Mouse (Mus musculus) adrenal gland, postnatal 10 days (tissue): ENCODE results near the gene Mbtps2. TPM values are rescaled to one million over a fixed set of nuclear protein-coding genes. Genes with fewer than 3 reads are reported as not detected.

ENCODE experiments used
- DNase-seq: peaks from one replicate; pipeline ENCODE4 v3.0.0; 2021; ENCODE audit warnings: mixed read lengths
- long read RNA-seq, 2 experiments: library from polyadenylated mRNA; stranded (forward); transcript quantifications; one replicate each; pipeline ENCODE4 v2.0.0; 2021
- total RNA-seq, 2 experiments: library from RNA; stranded (reverse); gene quantifications; 2 replicates each; pipeline ENCODE4 v1.2.3; 2021

Gene Mbtps2
- 10 to 100 TPM; 22.0 to 22.9 TPM for total RNA-seq
- long read RNA-seq, experiment 1, partial matches to known transcripts, result 0 of 2 reads
- long read RNA-seq, experiment 1, other reads (novel, unspliced or antisense), result 1 of 2 reads
- long read RNA-seq, experiment 2, full-length matches to known transcripts, result 5 of 10 reads
- long read RNA-seq, experiment 2, partial matches to known transcripts, result 1 of 10 reads
- long read RNA-seq, experiment 2, other reads (novel, unspliced or antisense), result 4 of 10 reads

DNA sequence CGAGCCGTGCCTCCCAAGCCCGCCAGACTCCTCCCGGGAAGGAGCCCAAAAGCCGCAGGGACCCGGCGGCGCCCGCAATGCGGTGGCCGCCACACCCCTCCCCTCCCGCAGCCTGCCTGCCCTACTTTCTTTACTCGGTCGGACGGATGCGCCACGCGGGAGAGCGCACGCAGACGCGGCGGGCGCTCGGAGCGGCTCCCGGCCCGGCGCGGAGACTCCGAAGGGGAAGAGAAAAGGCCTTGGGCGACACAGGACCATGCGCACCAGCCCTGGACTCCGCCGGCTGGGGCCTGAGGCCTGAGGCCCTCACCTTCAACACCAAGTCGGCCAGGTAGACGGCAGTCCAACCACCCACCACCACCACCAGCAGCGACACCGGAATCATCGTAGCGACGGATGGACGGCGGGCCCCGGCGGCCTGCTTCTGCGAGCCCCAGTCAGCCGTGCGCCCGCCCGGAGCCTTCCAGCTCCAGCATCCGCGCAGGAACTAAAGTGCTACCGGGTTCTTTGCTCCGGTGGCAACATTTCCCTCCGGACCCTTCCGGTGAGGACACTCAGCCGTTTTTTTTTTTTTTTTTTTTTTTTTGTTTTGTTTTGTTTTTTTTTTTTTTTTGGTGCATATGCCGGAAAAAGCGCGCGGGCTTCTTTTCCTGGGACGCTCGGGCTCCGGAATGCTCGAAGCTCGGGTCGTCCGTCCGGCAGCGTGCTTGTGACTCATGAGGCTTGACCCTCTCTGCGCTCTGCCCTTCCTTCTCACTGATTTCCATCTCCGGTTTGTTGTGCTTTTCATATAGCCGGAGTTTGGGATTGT is at the start of gene Mbtps2:
Gene Mbtps2 (minus strand): TSS at position 530 of the 811 bp plus-strand sequence.
- peak; percentile 68 for DNase-seq

DNA sequence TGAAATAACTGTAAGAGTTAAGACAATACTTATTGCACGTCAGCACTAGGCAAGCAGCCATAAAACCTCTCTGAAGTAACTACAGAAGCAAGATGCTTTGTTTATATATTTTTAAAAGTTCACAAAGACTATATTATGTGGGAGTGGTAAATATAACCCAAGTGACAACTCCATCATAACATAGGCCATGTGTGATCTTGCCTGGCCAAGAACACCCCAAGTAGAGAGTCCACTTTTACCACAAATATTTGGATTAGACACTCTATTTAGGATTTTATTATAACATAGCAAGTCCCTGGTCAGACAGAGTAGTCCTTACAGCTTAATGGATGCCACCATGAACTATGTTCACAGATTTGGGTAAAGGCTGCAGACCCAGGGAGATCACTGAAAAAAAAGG is 47.9 kb upstream of the Mbtps2 start:
- DNase-seq, result no peak

DNA sequence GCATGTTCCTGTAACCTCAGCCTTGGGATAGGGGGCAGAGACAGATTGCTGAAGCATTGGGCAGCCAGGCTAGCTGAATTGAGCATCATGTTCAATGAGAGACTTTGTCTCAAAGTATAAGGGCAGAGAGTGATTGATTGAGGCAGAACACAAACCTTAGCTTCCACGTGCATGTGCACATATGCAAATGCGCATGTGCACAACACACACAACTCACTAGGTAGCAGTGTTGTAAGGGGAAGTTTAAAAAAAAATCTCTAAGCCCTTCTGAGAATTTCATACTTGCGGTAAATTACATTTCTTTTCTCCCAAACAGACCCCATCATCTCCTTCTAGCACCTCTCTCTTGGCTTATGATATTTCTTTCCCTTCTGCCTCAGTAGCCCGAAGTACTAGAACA is 46.2 kb upstream of the Mbtps2 start:
- DNase-seq, result no peak

DNA sequence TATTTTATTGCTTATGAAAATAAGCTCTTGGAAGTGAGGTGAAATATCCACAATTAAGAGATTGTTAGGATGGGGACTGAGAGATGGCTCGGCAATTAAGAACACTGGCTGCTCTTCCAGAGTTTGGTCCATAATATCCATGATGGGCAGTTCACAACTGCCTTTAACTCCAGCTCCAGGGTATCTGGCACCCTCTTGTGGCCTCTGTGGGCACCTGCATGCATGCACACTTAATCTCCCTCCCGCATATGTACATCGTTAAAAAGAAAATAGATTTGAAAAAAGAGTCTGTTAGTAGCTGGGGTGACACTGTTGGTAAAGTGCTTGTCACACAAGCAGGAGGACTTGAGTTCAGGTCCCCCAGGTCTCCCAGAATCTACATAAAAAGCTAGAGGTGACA is 45.8 kb upstream of the Mbtps2 start:
- peak; percentile 62 for DNase-seq

DNA sequence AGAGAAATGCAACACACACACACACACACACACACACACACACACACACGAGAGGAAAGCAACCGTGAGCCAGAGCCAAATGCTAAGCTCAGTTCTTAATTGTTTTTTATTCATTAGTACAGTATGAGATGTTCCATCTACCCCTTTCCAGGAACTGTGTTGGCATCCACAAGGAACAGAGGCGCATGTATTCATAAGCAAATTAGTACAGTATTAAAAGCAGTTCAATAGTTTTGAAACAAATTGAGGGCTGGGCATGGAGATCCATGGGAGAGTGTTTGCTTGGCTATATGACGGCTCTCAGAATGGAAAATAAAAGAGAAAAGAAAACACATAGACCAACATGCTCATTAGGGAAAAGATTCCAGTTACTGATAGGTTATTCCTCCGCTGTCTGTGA is 44.3 kb upstream of the Mbtps2 start:
- DNase-seq, result no peak

DNA sequence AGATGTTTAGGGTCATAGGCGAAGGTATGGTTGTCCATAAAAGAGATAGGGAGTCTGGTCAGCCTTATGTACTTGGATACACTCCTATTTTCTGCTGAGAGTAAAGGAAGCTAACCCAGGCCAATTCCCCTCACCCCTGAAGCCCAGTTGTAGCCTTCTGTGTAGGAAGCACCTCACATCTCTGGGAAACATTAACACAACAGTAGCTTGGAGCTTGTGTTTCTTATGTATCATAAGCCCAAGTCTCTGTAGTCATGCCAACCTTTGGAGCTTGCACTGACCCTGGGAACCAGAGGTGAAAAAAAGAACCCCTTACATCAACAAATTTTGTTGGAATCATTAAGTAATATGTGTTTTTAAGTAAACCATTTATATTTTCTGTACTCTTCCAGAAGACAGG is 38.7 kb upstream of the Mbtps2 start:
- no peak for DNase-seq

DNA sequence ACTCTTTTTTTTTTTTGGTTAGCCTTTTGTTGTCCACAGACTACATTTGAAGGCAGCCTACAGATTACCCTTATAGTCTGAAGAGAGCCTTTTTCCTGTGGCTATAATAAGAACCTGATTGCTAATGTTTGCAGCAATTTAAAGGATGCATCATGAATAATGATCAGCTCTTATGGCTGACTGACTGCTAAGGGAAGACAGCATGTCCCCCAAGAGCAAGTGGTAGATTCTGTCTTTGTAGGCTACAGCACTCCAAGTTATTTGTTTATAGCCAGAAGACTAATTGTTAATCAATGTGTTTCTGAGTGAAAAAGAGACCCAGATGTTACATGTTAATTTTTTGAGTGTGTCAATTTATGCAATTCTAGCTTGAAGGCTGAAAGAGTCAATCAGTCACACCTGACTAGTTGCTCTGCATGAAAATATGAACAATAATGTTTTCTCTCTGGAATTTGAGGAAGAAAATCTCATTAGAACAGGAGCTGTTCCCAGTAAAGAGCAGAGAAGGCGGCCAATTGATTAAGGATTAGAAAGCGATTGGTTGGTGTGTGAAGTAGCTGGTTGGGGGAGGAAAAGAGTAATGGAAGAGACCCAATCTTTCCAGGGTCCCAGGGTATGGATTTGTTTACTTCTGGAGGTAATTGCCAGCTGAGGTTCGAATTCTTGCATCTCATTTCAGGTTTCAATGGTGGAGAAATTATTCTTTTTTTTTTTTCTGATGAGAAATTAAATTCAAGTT is 35.3 kb upstream of the Mbtps2 start:
- DNase-seq, result no peak

DNA sequence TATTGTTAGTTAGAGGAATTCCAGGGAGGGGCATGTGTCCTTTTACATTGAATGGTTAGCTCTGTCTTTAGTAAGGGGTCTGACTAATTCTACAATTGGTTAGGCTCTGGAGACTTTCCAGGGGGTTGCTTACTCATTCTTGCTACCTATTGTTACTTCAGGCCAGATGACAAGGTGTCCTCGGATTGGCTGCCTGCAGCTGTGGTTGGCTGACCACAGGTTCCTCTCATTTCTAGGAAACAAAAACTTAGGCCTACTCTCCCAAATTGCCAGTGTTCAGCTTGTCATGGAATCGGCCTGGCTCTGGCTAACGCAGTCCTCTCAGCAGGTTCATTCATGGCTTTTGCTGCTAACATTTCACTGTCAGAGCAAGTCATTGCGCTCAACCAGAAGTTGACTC is 31.8 kb upstream of the Mbtps2 start:
- no peak for DNase-seq

DNA sequence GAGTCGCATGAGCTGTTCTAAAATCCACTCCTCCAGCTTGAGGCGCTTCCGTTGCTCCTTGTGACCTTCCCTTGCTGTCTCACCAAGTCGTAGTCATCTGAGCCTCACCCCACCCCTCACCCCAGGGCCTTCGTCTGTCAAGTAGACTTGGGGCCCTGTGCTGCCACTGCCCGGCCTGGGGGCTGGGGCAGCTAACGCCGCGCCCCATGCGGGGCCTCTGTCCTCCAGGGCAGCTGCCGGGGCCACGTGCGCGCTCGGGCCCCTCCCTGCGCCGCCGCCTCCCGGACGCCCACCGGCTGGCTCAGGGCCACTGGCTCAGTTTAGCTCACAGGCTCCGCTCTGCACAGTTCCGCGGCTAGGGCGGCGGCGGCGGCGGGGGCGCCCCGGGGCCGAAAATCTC is 14.4 kb upstream of the Mbtps2 start:
- peak; percentile 22 for DNase-seq

DNA sequence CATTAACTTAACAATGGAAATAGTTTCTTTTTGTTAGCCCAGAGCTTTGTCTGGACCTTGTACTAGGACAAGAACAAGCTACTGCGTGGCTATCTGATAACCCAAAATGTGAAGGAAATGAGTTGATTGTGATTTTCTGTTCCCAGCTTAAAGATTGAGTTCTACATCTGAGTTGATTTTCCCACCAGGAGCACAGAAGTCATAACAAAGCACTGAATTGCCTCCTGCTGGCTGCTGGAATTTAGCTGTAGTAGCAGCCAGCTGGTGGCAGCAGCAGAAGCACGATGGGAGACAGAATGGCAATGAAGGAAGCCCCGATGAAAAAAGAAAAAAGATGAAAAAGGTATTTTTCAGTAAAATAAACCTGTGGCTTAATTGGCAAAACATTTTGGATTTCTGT is 2.9 kb upstream of the Mbtps2 start:
- DNase-seq, result peak; percentile 39

DNA sequence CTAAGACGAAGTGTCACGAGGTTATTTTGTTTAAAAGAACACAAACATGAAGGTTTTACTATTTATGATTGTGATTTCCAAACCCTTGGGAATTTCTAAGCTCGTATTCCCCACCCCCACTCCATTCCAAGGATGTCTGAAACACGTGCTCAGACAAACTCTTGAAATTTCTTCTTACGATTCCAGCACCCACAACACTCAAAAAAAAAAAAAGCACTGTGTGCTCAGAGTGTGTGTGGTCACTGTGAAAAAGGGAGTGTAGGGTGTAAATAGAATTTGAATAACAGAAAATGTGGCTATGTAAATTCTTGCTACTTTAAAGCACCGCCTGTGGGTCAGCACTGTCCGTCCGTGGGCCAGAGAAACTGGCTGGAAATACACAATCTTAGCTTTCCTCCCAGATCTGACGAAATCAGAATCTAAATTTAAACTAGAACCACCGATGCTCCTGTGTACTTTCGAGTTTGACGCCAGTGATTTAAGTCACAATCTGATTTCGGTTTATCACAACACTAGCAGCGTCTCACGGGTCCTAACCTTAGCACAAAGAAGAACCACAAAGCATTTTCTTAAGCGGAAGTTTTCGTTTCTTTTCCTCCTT is 830 bp downstream of the Mbtps2 start:
- DNase-seq, result no peak

DNA sequence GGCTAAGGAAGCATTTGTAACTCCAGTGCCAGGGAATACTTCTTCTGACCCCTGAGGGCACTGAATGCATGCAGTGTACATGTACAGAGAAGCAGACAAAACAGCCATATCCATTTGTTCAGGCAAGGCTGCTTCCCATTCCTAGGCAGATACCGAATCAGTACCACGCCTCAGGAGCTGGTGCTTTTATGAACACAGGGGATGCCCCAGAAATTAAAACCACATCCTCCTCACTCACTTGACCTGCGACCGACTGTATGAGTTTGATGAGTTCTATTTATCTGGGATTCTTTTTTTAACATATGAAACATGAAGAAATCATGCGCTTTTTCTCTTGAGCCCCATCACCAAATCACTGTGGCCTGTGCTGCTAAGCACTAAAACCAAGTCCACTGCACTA is 1.7 kb downstream of the Mbtps2 start:
- no peak for DNase-seq

DNA sequence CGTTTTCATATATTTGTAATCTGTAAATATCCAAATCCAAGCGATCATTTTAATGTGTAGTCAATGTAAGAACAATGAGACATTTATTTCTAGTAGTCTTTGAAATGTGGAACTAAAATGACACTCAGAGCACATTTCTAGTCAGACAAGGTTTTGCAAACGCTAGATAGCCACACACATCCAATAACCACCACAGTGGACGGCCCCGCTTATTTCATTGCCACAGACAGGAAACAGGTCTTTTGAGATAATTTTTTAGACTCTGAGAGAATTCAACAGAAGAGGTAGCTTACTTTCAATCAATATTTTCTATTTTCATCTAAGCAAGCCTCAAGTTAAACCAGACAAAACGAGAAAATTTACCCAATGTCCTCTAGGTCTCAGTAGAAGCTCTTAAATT is 2.6 kb downstream of the Mbtps2 start:
- DNase-seq, result no peak

DNA sequence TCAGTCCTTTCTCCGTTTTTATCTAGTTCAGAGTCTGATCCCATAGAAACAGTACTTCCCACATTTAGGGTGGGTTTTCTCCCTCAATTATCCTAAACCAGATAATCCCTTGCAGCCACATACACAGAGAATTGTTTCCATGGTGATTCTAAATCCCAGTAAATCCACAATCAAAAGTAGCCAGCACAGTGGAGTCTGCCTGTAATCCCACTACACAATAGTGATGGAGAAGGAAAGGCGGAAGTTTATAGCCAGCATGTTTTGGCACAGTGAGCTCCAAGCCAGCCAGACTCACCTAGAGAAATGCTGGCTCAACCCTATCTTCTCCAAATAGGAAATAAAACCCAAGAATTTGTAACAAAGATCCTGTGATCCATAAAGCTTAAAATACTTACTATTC is 3.9 kb downstream of the Mbtps2 start:
- DNase-seq, result no peak

DNA sequence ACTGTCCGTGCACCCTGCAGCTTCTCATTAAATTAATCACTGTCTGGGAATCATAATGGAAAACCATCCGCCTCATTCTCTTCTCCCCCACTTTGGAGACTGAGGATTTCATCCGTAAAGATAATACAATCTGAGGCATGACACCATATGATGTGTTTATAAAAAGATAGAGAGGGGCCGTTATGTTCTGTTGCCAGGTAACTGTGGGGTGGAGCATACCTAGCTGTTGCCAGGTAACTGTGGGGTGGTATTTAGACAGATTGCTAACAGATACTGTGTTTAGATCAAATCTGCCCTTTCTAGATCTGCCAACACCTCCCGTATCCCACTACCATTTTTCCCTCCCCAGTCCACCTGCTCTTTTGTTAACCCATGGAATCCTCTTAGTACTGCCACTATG is 11.5 kb downstream of the Mbtps2 start:
- DNase-seq, result no peak

DNA sequence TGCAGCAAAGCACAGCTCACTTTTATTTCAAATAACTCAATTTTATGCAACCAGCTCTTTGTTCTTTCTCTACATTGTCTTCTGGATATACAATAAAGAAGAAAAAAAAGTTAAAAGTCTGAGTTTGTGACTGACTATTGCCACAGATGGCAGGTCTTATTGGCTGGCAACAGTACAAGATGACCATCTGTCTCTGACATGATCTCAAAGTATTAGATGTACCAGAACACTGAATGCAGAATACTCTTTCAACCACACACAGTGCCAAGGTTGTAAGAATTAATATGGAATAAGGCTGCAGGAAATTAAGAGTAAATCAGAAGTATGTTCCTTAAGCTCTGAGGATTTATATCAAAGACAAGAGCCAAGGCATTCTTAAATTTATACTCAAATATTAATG is 12.1 kb downstream of the Mbtps2 start:
- no peak for DNase-seq

DNA sequence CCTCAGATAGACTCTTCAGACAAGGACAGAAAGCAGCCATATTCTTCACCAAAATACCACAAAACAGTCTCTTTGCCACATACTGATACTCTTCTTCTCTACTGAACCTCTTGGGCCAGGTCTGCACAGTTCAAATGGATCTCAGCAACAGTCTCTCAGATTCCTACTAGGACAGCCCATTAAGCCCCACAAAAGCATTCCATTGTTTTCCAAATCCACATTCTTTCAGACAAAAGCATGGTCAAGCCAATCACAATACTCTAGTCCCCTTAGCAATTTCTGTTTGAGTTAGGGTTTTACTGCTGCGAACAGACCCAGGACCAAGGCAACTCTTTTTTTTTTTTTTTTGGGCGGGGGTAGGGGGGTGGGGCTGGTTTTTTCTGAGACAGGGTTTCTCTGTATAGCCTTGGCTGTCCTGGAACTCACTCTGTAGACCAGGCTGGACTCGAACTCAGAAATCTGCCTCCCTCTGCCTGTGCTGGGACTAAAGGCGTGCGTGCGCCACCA is 19.4 kb downstream of the Mbtps2 start:
- DNase-seq, result no peak

DNA sequence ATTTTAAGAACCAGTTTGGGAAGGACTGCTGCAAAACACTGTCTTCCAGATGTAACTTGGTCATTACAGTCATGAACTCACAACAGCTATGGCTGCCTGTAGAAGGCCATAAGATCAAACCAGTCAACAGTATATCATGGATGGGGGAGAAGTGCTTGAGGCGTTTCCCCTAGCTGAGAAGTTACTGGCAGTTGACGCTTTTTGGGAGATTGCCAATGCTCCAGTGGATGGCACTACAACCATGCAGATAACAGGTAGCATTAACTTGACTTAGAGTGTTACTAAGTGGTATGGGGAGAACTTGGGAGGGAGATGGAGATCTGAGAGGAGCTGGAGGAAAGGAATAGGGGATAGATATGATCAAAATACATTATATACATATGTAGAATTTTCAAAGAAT is 23.8 kb downstream of the Mbtps2 start:
- DNase-seq, result no peak

DNA sequence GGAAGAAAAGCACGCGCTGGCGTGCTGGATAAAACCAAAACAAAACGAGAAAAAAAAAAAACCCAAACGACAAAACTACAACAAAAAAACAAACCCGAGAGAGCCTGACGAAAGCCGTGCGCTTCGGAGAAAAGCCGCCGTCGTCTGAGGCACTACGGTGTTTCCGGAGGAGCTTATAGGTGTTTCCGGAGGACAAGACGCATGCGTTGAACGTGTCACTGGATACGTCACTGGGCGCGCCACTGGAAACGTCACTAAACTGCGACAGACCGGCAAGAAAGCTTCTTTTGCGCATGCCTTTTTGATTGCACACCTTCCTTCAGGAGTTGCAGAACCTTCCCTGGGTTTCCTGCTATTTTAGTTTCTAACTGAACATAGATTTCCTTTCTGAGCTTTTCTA is 29.7 kb downstream of the Mbtps2 start, which contains the start of gene Yy2:
Gene Yy2 (minus strand): TSS at position 146 of the 400 bp plus-strand sequence.
- DNase-seq, result no peak

DNA sequence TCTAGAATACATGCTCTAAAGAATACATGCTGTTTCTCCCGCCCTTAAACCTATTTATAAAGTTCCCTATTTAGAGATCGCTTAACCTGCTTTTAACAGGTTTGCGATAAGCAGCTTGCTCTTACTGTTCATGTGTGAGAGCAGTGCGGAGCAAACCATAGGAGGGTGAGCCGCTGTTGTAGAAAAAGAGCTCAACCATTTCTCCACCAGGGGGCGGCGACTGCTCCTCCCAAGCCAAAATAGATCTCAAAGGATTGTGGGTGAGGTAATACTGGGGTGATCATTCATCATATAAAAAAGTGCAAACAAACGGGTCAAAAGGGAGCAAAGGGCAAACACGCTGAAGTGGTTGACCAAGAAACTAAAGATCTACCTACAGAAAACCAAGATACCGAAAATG is 34.7 kb downstream of the Mbtps2 start:
- DNase-seq, result peak; percentile 7

DNA sequence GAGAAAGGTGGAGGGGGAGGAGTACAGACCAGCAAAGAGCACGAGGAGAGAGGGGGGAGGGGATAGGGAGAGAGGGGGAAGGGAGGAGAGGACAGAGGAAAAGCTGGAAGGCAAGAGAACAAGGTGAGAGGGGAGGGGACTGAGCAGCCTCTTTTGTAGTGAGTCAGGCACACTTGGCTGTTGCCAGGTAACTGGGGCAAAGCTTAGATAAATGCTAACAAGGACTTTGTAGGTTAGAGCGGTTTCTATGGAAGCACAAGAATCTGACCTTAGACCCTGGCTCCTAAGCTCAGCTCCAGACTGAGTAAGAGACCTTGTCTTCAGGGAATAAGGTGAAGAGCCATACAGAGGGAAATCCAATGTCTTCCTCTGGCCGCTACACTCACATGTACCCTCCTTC is 51.4 kb downstream of the Mbtps2 start:
- no peak for DNase-seq

DNA sequence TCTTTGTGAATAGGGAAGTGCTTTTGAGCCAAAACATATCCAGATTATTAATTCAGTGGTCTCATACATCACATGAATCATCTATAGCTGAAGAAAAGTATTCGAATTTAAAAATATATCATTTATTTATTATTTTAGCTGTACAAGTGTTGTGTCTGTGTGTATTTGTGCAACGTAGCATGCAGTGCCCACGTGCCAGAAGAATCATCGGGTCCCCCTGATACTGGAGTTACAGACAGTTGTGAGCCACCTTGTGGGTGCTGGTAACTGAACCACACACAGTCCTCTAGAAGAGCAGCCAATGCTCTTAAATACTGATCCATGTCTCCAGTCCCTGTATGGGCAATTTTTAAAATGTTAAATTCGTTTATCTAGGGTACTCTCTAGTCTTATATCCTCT is 92.1 kb downstream of the Mbtps2 start:
- no peak for DNase-seq

DNA sequence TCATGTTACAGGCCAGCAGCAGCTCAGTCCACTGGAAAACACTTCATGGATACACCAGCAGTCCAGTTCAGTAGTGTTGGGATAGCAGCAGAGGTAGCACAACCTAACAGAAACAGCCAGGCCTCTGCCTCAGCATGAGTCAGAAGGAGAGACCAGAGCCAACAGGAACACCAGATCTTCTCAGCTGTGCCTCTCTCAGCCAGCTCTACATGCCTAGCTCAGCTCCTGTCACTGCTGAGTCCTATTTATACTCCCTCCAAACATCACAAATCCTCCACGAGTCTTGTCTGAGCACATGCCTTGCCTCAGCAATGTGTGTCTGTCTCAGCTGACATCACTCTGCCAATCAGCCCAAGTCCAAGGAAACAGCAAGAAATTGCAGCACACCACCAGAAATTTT is 94.0 kb downstream of the Mbtps2 start:
- DNase-seq, result no peak
